Mouse (Mus musculus) G1E (cell line): ENCODE data around the gene Bok.

Experiments used
- CTCF ChIP-seq: IDR thresholded peaks from 2 replicates; pipeline ENCODE4 v1.5.1; 2012; ENCODE audit warnings: low read depth, low read length, inconsistent platforms, mixed read lengths
- GATA1 ChIP-seq: IDR thresholded peaks from 2 replicates; pipeline ENCODE4 v1.6.1; 2012; ENCODE audit warnings: borderline replicate concordance, low read length, inconsistent platforms, mixed read lengths

GRCm38 (mm10) chr1:93735859-93736258, 50.4 kb downstream of the Bok start:
- TF ChIP-seq CTCF (no peak), GATA1 (no peak)
